Mouse (Mus musculus) testis, postnatal 10 days (tissue): Measurements from ENCODE around the gene 4933402N03Rik.

Experiments used
- DNase-seq: peaks from one replicate; pipeline ENCODE4 v3.0.0; 2021; ENCODE audit warnings: low spot score

The 4933402N03Rik gene

DNA sequence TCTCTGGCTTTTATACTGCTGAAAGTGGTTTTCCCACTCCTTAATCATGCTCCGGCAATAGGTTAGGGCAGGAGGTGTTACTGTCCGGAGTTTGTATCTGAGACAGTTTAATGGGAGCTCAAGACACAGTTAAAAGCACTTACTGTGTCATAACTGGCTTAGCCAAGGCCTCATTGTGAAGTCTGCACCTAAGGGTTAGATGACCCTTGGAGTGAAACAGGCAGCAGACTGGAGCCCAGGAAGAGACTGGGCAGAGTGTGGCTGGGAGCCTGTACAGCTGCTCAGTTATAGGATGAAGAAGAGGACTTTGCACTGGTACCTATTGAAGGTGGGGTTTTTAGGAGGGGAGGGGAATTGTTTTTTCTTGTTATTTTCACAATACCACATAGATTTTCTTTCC is at the start of gene 4933402N03Rik:
Gene 4933402N03Rik, minus strand, starts transcription at position 101 of the 400 bp plus-strand sequence.
- DNase-seq, result no peak

DNA sequence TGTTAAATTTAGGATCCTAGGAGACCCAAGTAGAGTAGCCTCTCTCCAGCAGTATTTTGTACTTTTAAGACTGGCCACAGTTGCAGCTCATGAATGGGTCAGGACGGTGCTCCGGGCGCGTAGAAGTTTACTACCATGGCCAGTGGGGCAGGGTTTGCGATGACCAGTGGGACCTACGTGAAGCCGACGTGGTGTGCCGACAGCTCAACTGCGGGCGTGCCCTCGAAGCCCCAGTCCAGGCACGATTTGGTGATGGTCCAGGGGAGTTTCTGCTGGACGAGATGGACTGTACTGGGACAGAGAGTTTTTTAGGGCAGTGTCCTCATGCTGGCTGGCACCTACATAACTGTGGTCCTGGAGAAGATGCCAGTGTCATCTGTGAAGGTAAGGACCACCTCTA is 41.9 kb upstream of the 4933402N03Rik start:
- no peak for DNase-seq

DNA sequence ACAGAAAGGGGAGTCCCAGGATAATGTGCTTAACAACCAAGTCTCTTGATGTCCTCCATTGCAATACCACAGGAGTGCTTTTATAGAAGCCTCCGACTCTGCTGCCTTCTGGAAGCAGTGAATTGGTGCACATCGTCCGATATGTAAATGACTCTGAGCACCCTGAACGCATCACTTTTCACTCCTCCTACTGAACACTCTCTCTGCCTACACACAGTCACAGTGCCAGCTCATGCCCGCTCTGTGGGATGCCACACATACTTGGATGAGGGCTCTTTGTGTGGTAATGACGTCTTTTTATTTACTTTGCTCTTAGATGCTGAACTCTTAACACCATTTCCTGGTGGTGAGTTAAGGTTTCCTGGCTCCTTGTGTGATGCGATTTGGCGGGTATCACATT is 40.9 kb upstream of the 4933402N03Rik start:
- no peak for DNase-seq

DNA sequence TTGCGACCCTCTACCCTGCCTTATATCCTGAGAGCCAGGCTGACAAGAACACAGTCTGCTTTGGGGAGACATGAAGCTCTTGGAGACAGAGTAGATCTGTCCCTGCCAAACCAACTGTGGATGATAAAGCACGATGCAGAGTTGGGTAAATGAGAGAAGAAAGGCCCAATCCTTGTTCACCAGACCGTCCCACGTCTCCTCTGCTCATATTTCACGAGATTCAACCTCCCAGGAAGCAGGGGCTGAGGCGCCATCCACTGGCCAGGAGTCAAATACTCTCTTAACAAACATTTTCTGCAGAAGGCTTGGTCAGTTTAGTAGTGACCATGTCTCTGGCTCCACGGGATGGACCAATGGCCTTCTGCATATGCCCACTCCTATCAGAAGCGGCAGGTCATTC is 38.2 kb upstream of the 4933402N03Rik start:
- no peak for DNase-seq

DNA sequence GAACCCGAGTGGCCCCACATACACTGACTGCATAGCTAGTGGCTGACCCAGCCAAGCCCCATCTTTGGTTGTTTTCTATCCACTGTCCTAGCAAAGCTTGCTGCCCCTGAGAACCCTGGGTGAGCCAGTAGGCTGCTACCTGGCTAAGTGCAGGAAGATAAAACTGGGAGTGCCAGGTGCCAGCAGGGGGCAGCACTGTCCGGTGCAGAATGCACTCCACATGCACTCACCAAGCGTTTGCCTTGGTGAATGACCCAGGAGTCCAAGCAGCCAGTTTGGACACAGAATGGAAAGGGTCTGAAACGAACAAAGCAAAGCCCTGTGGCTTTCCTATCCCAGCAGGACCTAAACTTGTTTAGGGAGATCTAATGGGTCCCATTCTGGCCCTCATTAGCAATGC is 36.6 kb upstream of the 4933402N03Rik start:
- DNase-seq, result peak; percentile 80

DNA sequence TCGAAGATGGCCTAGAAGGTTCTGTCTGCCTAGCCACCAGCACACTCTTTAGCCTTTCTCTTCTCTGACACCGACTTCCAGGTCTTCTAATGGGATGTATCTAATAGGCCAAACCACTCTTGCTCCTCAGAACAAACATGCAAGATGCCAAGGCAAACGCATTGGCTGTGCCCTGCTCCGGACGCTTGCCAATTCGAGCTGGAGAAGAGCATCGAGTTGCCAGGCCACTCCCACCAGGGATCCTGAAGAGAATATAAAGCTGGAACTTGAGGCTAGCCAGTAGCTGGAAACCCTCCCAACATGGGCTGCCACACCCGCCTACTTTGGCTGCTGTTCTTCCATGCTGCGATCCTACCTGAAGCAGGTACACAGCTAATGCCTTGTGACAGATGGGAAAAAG is 28.0 kb upstream of the 4933402N03Rik start, which contains the start of gene 5430419D17Rik:
Gene 5430419D17Rik, plus strand, starts transcription at position 282 of the 400 bp plus-strand sequence.
- no peak for DNase-seq

DNA sequence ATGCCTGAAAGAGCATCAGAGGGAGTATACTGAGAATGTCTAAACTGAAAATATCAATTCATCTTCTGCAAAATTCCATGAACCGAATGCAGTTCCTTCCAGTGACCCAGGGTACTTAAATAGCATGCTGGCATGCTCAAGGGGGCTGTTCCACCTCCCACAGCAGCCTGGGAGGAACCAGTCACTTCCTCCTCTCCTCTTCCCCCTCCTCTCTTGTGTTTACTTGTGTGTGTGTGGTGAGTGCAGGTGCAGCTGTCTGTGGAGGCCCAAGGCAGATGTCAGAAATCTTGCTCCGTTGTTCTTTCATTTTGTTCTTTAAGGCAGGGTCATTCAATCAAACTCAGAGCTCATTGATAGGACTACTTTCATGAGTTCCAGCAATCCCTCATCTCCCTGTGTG is 23.0 kb upstream of the 4933402N03Rik start:
- DNase-seq, result no peak

DNA sequence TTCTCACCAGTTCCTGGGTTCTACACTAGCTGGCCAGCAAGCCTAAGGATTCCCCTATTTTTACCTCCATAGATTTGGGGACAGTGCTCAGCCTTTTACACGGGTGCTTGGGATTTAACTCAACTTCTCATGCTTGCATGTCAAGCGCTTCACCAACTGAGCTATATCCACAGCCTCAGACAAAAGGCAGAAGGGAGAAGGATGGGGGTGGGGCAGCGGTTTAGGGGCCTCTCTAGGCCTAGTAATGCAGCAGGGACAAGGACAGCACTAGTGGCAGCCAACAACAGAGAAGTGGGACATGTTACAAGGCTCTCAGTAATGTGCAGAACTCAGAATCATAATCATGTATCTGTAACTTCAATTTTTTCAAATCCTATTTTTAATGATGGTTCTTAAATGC is 21.7 kb upstream of the 4933402N03Rik start:
- no peak for DNase-seq

DNA sequence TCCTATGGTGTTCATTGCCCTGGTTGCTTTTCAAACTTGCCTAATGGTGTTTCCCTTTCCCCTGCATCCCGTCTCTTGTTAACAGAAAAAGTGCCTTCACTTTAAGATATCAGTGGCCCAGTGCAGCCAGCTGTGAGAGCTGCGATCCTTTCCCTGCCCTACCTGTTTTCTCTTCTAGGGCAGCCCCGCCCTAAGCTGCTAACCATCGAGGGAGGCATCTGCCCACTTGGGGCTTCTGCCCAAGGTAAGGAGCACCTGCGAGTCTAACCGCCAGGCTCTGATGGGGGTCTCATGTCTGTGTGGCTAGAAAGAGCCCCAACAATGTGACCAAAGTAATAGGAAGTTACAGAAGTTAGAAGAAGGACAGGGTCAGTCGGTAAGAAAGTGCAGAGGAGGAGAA is 16.1 kb upstream of the 4933402N03Rik start:
- DNase-seq, result no peak

DNA sequence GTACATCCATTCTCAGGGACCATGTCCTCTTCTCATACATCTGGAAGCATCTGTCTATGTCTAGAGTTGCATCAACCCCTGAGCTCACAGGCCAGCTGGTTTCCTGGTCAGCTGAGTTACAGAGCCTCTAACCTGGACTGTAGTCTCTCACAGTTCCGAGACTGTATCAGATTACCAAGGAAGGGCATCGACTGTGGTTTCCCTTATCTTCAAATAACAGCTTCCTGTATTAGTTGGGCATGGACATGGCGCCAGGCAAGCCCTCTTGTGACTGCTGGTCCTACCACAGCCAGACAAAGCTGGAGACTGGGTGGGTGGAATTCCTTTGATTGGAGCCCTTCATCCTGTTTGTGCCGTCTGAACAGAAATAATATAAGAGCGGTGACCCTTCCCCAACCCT is 6.9 kb upstream of the 4933402N03Rik start:
- DNase-seq, result no peak

DNA sequence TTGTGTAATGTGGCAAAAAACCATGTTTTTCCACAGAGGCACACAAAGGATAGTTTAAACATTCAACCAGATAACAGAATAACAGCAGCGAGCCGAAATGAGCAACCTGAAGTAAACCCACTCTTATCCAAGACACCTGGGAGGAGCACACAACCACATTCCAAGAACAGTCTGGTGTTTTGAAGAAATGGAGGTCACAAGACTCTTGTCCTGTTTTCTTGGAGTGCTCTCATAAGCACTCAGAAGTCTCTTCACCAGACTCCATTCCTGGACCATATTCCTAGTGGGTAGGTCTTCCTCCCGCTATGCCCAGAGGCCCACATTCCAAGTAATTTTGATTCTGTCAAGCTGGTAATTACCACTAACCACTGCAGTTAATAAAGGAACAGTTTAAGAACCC is 4.1 kb upstream of the 4933402N03Rik start:
- no peak for DNase-seq

DNA sequence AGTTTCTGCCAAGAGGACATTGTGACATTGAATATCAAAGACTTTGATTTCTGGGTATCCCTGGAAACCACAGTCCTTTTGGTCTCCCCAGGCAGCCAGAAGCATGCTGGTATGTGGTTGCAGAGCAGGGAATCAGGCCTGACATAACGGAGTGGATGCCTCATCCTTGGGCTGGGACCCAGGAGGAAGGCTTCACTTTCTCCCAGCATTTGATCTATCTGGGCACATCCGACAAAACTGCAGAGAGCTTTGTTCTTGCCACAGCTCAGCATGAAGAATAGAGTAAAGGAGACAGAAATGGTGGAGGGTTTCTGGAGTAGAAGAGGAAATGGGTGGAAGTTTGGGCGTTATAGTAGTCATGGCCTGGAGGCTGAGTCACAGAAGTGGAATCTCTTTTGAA is 12.9 kb downstream of the 4933402N03Rik start:
- DNase-seq, result peak; percentile 12

DNA sequence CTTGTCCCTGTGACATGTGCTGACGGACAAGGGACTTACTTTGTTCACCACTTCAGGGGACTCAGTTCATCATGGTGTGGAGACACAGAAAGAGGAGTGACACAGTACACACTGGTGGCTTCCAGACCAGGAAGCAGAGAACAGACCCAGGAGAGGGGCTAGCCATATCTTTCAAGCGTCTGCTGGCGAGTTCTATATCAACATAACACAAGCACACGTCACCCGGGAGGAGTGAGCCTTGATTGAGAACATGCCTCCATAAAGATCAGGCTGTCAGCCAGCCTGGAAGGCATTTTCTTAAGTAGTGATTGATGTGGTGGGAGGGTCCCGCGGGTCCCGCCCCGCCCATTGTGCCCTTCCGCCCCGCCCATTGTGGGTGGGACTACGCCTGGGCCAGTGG is 16.1 kb downstream of the 4933402N03Rik start:
- peak; percentile 40 for DNase-seq

DNA sequence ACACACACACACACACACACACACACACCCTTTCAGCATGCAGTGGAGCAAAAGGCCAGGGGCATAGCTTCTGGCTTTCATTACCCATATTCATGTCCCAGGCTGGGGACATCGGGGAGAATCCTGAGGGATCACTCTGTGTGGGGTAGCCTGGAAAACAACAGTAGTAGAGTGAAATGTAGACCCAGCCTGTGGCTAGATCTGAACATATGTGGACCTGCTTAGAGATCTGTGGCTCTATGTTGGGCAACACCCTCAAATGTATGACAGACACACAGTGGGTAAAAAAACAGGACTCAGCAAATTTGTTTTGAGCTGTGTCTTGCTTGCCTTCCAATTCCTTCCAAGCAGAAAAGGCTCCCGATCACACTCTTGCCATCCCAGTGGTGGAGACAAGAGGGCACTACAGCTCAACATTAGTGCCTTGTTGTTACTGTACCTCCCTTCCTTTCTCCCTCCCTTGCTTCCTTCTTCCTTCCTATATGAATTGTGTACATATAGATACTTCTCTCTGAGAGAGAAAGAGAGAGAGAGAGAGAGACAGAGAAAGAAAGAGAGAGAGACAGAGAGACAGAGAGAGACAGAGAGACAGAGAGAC is 23.8 kb downstream of the 4933402N03Rik start:
- DNase-seq, result no peak

DNA sequence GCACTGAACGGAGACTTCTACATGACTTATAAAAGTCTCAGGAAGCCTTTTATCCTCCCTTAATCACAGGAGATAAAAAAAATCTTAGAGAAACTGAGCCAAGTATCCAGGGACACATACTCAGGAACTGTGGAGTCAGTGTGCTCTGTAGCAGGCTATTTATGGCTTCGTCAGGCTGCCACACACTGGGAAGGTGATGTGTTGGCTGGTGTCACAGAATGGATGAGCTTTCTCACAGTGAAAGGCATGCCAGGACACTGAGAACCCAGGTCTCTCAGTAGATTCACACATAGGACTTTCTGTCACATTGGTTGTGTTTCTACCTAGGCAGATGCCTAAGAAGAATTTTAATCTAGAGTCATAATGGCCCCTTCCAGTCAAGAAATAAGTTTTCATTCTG is 31.7 kb downstream of the 4933402N03Rik start:
- DNase-seq, result no peak

DNA sequence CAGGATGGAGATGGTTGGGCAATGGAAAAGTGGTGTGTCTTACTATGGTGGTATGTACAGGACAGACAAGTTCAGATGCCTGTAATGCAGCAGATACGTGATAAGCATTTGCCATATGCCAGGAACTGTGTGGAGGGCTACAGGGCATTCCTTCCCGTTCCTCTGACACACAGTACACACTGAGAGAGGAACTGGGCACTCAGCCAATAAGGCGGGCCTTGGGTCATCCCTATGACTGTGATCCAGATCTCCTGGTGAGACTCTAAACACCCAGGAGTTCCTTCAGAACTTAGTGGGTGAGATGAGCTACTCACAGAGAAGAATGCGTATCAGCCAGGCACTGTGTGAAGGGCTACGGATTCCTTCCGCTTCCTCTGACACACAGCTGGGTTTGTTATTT is 32.4 kb downstream of the 4933402N03Rik start:
- DNase-seq, result peak; percentile 54

DNA sequence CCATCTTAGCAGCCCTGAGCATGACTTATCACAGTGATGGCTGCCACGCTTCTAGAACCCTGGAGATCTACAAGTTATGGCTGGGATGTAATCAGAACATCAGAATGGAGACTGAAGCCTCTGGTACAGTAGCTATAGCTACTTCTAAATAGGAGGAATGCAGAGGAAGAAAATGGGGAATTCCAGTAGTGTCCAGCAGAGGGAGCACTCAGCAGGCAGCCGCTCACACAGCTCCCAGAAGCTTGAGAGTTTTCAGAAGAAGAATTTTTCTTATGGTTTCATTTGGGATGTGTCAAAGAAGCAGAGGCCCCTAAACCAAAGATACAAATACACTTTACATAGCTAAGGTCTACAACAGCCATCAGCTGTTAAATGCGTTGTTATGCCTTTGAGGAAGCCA is 33.6 kb downstream of the 4933402N03Rik start:
- DNase-seq, result peak; percentile 78
